Mouse (Mus musculus) frontal cortex, postnatal 14 days (tissue): ENCODE results near the gene Adgrg3.

Source experiments
- DNase-seq, 2 experiments: peaks; one replicate each; pipeline ENCODE4 v3.0.0; 2022; ENCODE audit warnings: low spot score in 2 of 2

The Adgrg3 gene

GRCm38 (mm10) chr8:95080381-95081341, 63.2 kb downstream of the Adgrg3 start, which contains the start of gene Katnb1:
Gene Katnb1 (plus strand): TSS chr8:95081186.
- peak; percentile 99 to 100 for DNase-seq

DNA sequence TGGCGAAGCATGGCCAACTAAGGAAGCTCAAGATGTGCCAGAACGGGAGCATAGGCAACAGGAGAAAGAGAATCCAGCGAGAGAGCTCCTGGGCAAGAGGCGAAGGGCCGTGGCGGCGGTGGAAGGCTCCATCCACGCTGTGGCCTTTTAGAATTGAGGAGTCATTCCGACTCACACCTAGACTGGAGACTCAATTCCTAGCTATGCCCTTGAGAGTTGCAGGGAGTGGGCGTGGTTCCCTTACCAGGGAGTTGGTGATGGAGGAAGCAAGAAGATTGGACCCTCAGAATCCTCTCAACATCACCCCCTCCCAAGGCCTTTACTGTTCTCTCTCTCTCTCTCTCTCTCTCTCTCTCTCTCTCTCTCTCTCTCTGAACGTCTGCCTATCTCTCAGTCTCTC, 64.2 kb downstream of the Adgrg3 start:
- DNase-seq = no peak

- DNase-seq = no peak
Measured at GRCm38 (mm10) chr8:95084261-95084660, 66.8 kb downstream of the Adgrg3 start.

- no peak for DNase-seq
Measured at GRCm38 (mm10) chr8:95084744-95085431, 67.4 kb downstream of the Adgrg3 start.

DNA sequence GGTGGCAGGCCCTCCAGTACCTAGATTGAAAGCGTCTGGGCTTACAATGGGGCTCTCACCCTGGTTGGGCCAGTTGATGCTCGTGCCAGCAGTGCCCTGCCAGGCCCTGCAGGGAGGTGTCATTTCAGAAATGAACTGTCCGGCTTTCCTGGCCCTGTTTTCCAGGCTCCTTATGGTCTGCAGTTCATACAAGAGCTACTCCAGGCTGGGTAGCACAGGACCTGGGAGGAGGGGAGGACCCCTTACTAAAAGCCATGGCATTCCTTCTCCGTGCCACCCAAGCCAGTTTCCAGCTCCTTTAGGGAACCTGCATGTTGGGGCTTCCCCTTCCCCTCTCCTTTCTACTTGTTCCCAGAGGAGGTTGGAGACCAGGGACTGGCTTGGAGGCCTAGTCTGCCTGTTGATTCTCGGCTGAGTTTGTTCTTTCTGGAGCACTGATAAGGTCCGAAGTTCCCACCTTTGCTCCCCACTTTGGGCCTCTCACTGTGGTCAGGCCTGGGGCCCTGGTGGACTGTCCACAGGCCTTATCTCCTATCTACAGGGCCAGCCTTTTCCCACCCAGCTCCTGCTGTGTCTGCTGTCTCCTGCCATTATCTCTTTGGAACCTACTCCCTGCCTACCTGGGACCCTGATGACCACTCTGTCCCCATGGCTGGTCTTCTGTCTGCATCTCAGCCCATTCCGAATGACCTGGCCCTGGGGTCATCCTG, 68.1 kb downstream of the Adgrg3 start:
- DNase-seq = no peak

GRCm38 (mm10) chr8:95093574-95093973, 76.1 kb downstream of the Adgrg3 start:
- no peak for DNase-seq
